In genomic region chr6:91186161-91186931, GRCm38 (mm10) we compare ENCODE assay signal across 9 mouse cellular contexts. TPM values are rescaled to one million over a fixed set of nuclear protein-coding genes. Genes with fewer than 3 reads are reported as not detected.
DNase-seq lines count a peak whose midpoint lies in the region; ATAC-seq and TF ChIP-seq lines count a peak whose summit lies in the region.
"Had no signal": no experiment of that assay in that cellular context is flagged by ENCODE, and none has a peak within 500 bp of the region (broad histone marks: within the 10 kb centered on the region; RNA-seq: fewer than 3 reads in every experiment).

No protein-coding gene starts in this region.

- peak; percentile 56 for DNase-seq in embryo, embryonic 10 days (ENCODE audit: low spot score)
- DNase-seq in embryo, embryonic 11 days = no peak
- peak; percentile 54 to 56 for DNase-seq in B cell, adult 2 months
- DNase-seq in lung, postnatal 36 days = peak; percentile 42
- DNase-seq in hindbrain, embryonic 11.5 days (ENCODE audit: low spot score) = no peak
- DNase-seq in cerebellum, adult 9-11 months = no peak

- H3K9me3 ChIP-seq in hindbrain, embryonic 11.5 days (ENCODE audit: control insufficient read depth, low read length) = no peaks in the 10 kb centered on the region
- H3K9me3 ChIP-seq: embryonic facial prominence, embryonic 12.5 days had no signal

- no peak overlapping the region for H3K27ac ChIP-seq in cortical plate, adult 2 months (ENCODE audit: insufficient read depth, low read length)
- H3K27ac ChIP-seq in hindbrain, embryonic 11.5 days (ENCODE audit: low read depth, low read length) = no peak overlapping the region
- H3K27ac ChIP-seq: embryonic facial prominence, embryonic 12.5 days had no signal

- no peaks in the 10 kb centered on the region for H3K36me3 ChIP-seq in hindbrain, embryonic 11.5 days (ENCODE audit: control insufficient read depth, insufficient read depth, low read length)
- H3K36me3 ChIP-seq: embryonic facial prominence, embryonic 12.5 days had no signal

- no peaks in the 10 kb centered on the region for H3K27me3 ChIP-seq in hindbrain, embryonic 11.5 days (ENCODE audit: control insufficient read depth, insufficient read depth, low read length)
- H3K27me3 ChIP-seq: embryonic facial prominence, embryonic 12.5 days had no signal

- no peak overlapping the region for H3K9ac ChIP-seq in hindbrain, embryonic 11.5 days (ENCODE audit: low read depth, low read length)
- H3K9ac ChIP-seq: embryonic facial prominence, embryonic 12.5 days had no signal

- H3K4me1 ChIP-seq in cortical plate, adult 2 months (ENCODE audit: control insufficient read depth, insufficient read depth, low read length) = no peaks in the 10 kb centered on the region
- H3K4me1 ChIP-seq in hindbrain, embryonic 11.5 days (replicated peaks; ENCODE audit: control insufficient read depth, insufficient read depth, low read length) = no peaks in the 10 kb centered on the region

- no peak overlapping the region for H3K4me3 ChIP-seq in cortical plate, adult 2 months (ENCODE audit: insufficient read depth, low read length)
- H3K4me3 ChIP-seq in hindbrain, embryonic 11.5 days (ENCODE audit: low read depth, low read length) = no peak overlapping the region
- H3K4me3 ChIP-seq: embryonic facial prominence, embryonic 12.5 days had no signal

- no peak for TF ChIP-seq POLR2A in cortical plate, adult 2 months (IDR thresholded peaks at IDR 0.05; ENCODE audit: extremely low read depth, insufficient read depth, low read length)

- TF ChIP-seq CTCF in cortical plate, adult 2 months (IDR thresholded peaks at IDR 0.05; ENCODE audit: extremely low read depth, insufficient read depth, low read length) = peak; percentile 62

- 55% methylated on average over 4 of the region's 4 CpGs for WGBS in hindbrain, embryonic 11.5 days

- no peak overlapping the region for H3K4me2 ChIP-seq in hindbrain, embryonic 11.5 days (replicated peaks; ENCODE audit: low read depth, low read length)
- H3K4me2 ChIP-seq: embryonic facial prominence, embryonic 12.5 days had no signal

- ATAC-seq in frontal cortex, adult (ENCODE audit: low TSS enrichment) = no peak
- no peak for ATAC-seq in hindbrain, embryonic 11.5 days (ENCODE audit: low FRiP score)

RNA-seq across cellular contexts. Expression of gene Fbln2, which starts 25.9 kb away (rescaled TPM):
- 12.8 and 15.0 TPM in 2 replicates for polyA plus RNA-seq in cortical plate, adult 2 months (2012; rRNA removed)
- polyA plus RNA-seq in hindbrain, embryonic 11.5 days (2014; fragmentation: Nextera tagmentation; extraction: Ambion mirVana) = 30.7 and 36.5 TPM in 2 replicates

RNA-seq across cellular contexts. Expression of gene Hdac11, which starts 29.9 kb away (rescaled TPM):
- 179 and 185 TPM in 2 replicates for polyA plus RNA-seq in cortical plate, adult 2 months (2012; rRNA removed)
- polyA plus RNA-seq in hindbrain, embryonic 11.5 days (2014; fragmentation: Nextera tagmentation; extraction: Ambion mirVana) = 13.2 and 14.5 TPM in 2 replicates

Comparison
In these comparisons a context has a peak if more than half of its experiments do, and no peak if none do; other contexts are left out.
1. DNase-seq: peak in embryo, embryonic 10 days (single experiment), B cell, adult 2 months (2 of 2) and lung, postnatal 36 days (single experiment); none in embryo, embryonic 11 days (single experiment), hindbrain, embryonic 11.5 days (single experiment) and cerebellum, adult 9-11 months (single experiment).
2. RNA of gene Hdac11, which starts 29.9 kb away (polyA plus RNA-seq): 179 to 185 TPM in cortical plate, adult 2 months; 13.2 to 14.5 TPM in hindbrain, embryonic 11.5 days; every median in the first group is over 10 times any median in the second.